Mouse (Mus musculus) C2C12 (cell line): Measurements from ENCODE around the gene Csde1. TPM values are rescaled to one million over a fixed set of nuclear protein-coding genes. Genes with fewer than 3 reads are reported as not detected.

ENCODE experiments used
- H3K27me3 ChIP-seq: one replicate; pipeline ENCODE4 v1.6.1; 2011; ENCODE audit not compliant: control insufficient read depth, insufficient read depth, insufficient read length
- H3K36me3 ChIP-seq: one replicate; pipeline ENCODE4 v1.6.1; 2011; ENCODE audit not compliant: control insufficient read depth, insufficient read depth
- H3K4me3 ChIP-seq: one replicate; pipeline ENCODE4 v1.5.1; 2011; ENCODE audit warnings: mild to moderate bottlenecking, control low read depth; ENCODE audit not compliant: poor library complexity, insufficient read depth, severe bottlenecking
- H3K79me2 ChIP-seq: one replicate; pipeline ENCODE4 v1.6.1; 2011; ENCODE audit not compliant: control insufficient read depth, insufficient read depth
- H3K79me3 ChIP-seq: one replicate; pipeline ENCODE4 v1.6.1; 2011; ENCODE audit warnings: low read depth, control low read depth
- H3ac ChIP-seq: one replicate; pipeline ENCODE3; 2011; ENCODE audit warnings: low read depth; ENCODE audit not compliant: control insufficient read depth, insufficient read length
- CEBPB ChIP-seq: IDR thresholded peaks from one replicate; pipeline ENCODE4 v1.6.1; 2011; ENCODE audit warnings: low read depth, mild to moderate bottlenecking, control low read depth, moderate library complexity
- CTCF ChIP-seq: IDR thresholded peaks from one replicate; pipeline ENCODE4 v1.5.1; 2011; ENCODE audit not compliant: control insufficient read depth, insufficient read depth, insufficient read length
- FOSL1 ChIP-seq: IDR thresholded peaks from one replicate; pipeline ENCODE4 v1.8.0; 2011; ENCODE audit warnings: mild to moderate bottlenecking, low read length; ENCODE audit not compliant: poor library complexity, insufficient read depth, severe bottlenecking
- MAX ChIP-seq: IDR thresholded peaks from one replicate; pipeline ENCODE4 v1.6.1; 2011; ENCODE audit warnings: mild to moderate bottlenecking, control low read depth
- MYOD1 ChIP-seq: IDR thresholded peaks from one replicate; pipeline ENCODE4 v1.6.1; 2011; ENCODE audit warnings: low read depth; ENCODE audit not compliant: control insufficient read depth, insufficient read length
- MYOG ChIP-seq: IDR thresholded peaks from one replicate; pipeline ENCODE4 v1.6.1; 2011; ENCODE audit not compliant: control insufficient read depth, insufficient read length; ENCODE audit errors: extremely low read depth
- USF1 ChIP-seq: IDR thresholded peaks from one replicate; pipeline ENCODE4 v1.6.1; 2011; ENCODE audit warnings: low read depth, mild to moderate bottlenecking, control low read depth, moderate library complexity
- polyA plus RNA-seq: library from polyadenylated mRNA; unstranded; fragments of >200 nt; fragmentation: generic; extraction: Trizol; gene quantifications from one replicate; pipeline ENCODE4 v1.2.1, GENCODE M21; 2012; ENCODE audit warnings: missing spikeins

Csde1 gene
- polyA plus RNA-seq, 1 experiment = 68.4 TPM

DNA sequence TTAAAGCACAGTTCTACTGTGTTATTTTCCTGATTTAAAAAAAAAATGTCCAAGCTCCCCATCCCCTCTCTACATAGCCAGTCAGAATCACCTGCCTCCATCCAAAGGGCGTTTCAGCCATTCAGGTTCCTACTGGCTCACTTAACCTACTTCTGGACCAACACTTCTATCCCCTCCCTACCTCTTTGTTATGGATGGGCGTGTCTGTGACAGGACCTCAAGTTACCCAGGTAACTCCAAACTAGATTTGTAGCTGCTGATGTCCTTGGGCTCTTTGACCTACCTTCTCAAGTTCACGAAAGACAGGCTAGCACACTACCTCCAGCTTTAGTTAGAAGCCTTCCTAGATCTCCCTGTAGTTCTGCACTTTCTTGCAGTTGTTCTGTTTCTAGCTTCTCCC is 65.8 kb downstream of the Csde1 start:
- H3K79me2 ChIP-seq = no peaks in the 10 kb centered on the region
- no peaks in the 10 kb centered on the region for H3K27me3 ChIP-seq
- no peaks in the 10 kb centered on the region for H3K36me3 ChIP-seq
- TF ChIP-seq MYOD1 (no peak), MAX (no peak), CEBPB (no peak), FOSL1 (no peak), CTCF (no peak), USF1 (no peak), MYOG (no peak)
- H3K79me3 ChIP-seq = no peaks in the 10 kb centered on the region
- H3ac ChIP-seq = no peak overlapping the region
- H3K4me3 ChIP-seq = no peak overlapping the region

- Histone ChIP-seq H3K79me3 (no peaks in the 10 kb centered on the region), H3K79me2 (no peaks in the 10 kb centered on the region), H3K36me3 (no peaks in the 10 kb centered on the region), H3K27me3 (no peaks in the 10 kb centered on the region), H3K4me3 (no peak overlapping the region), H3ac (no peak overlapping the region)
- no peak for TF ChIP-seq CTCF
- no peak for TF ChIP-seq USF1
- TF ChIP-seq FOSL1 = no peak
These were observed 71.5 kb downstream of the Csde1 start for GRCm38 (mm10) chr3:103091753-103092152.

DNA sequence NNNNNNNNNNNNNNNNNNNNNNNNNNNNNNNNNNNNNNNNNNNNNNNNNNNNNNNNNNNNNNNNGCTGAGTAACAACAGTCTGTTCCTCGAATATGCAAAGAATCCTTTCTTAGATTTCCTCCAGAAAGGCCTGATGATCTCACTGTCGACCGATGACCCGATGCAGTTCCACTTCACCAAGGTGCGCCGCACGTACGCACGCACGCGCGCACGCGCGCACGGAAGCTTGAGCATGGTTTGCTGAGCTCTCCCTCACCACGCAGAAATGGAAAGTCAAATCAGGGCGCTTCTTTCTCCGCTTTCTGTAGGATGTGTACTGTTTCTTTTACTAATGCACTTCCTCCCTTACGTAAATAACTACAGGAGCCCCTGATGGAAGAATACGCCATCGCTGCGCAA is 78.4 kb downstream of the Csde1 start:
- no peak for TF ChIP-seq USF1
- no peak for TF ChIP-seq FOSL1
- TF ChIP-seq MYOD1 = no peak
- no peak for TF ChIP-seq MAX
- no peak for TF ChIP-seq CTCF
- no peak for TF ChIP-seq CEBPB
- no peak for TF ChIP-seq MYOG
- Histone ChIP-seq H3K36me3 (no peaks in the 10 kb centered on the region), H3K27me3 (no peaks in the 10 kb centered on the region), H3K79me2 (no peaks in the 10 kb centered on the region), H3ac (no peak overlapping the region), H3K79me3 (no peaks in the 10 kb centered on the region), H3K4me3 (no peak overlapping the region)

GRCm38 (mm10) chr3:103099667-103100066 is 79.4 kb downstream of the Csde1 start:
- no peaks in the 10 kb centered on the region for H3K36me3 ChIP-seq
- peaks cover 5% of the 10 kb centered on the region for H3K79me2 ChIP-seq
- no peaks in the 10 kb centered on the region for H3K27me3 ChIP-seq
- no peak overlapping the region for H3ac ChIP-seq
- H3K4me3 ChIP-seq = no peak overlapping the region
- no peaks in the 10 kb centered on the region for H3K79me3 ChIP-seq
- TF ChIP-seq MAX = no peak
- no peak for TF ChIP-seq FOSL1
- no peak for TF ChIP-seq CTCF
- no peak for TF ChIP-seq MYOG
- no peak for TF ChIP-seq MYOD1
- no peak for TF ChIP-seq CEBPB
- TF ChIP-seq USF1 = no peak

- no peak overlapping the region for H3ac ChIP-seq
These were observed 80.5 kb downstream of the Csde1 start for GRCm38 (mm10) chr3:103100735-103101134.

GRCm38 (mm10) chr3:103101194-103101593 is 81.0 kb downstream of the Csde1 start:
- no peaks in the 10 kb centered on the region for H3K79me3 ChIP-seq

More at GRCm38 (mm10) chr3:103100735-103101134, 80.5 kb downstream of the Csde1 start:
- no peak overlapping the region for H3K4me3 ChIP-seq
- H3K79me3 ChIP-seq = no peaks in the 10 kb centered on the region
- TF ChIP-seq USF1 (no peak), CEBPB (no peak), CTCF (no peak), MYOD1 (no peak), FOSL1 (no peak), MYOG (no peak), MAX (no peak)
- H3K27me3 ChIP-seq = no peaks in the 10 kb centered on the region
- peaks cover 6% of the 10 kb centered on the region for H3K79me2 ChIP-seq
- H3K36me3 ChIP-seq = no peaks in the 10 kb centered on the region

More at GRCm38 (mm10) chr3:103101194-103101593, 81.0 kb downstream of the Csde1 start:
- peaks cover 6% of the 10 kb centered on the region for H3K79me2 ChIP-seq
- H3K36me3 ChIP-seq = no peaks in the 10 kb centered on the region
- TF ChIP-seq MYOD1 (no peak), CTCF (no peak), CEBPB (no peak), FOSL1 (no peak), MYOG (no peak), MAX (no peak), USF1 (no peak)
- no peaks in the 10 kb centered on the region for H3K27me3 ChIP-seq
- H3ac ChIP-seq = no peak overlapping the region
- H3K4me3 ChIP-seq = no peak overlapping the region
